Mouse (Mus musculus): ENCODE data around the gene Ccdc38. TPM values are rescaled to one million over a fixed set of nuclear protein-coding genes. Genes with fewer than 3 reads are reported as not detected.

Ccdc38 gene
- total and polyA plus RNA-seq, 3 experiments = not detected

GRCm38 (mm10) chr10:93614850-93615249, 74.4 kb downstream of the Ccdc38 start:
- no peaks in the 10 kb centered on the region for H3K27me3 ChIP-seq (ENCODE audit: control insufficient read depth, insufficient read depth, low read length)
- no peaks in the 10 kb centered on the region for H3K36me3 ChIP-seq (ENCODE audit: control insufficient read depth, insufficient read depth, low read length)
- no peaks in the 10 kb centered on the region for H3K79me2 ChIP-seq (replicated peaks; ENCODE audit: control insufficient read depth, insufficient read depth, low read length)
- TF ChIP-seq EP300 (IDR thresholded peaks at IDR 0.05; ENCODE audit: insufficient read depth, low read depth, low read length) (no peak), POLR2A (IDR thresholded peaks at IDR 0.05; ENCODE audit: insufficient read depth, low read depth, low read length) (no peak)
- DNase-seq = no peak
- intact Hi-C loops (cut with DNase I) = loop anchor here (5.0 kb wide), 1 partner anchor 147 kb away; no protein-coding TSS in a partner anchor
- 0 out of 2 replicates have a peak, but pooled peaks cover 1% of the 10 kb centered on the region for H3K4me1 ChIP-seq (ENCODE audit: control insufficient read depth, insufficient read depth, low read length)
- 69% methylated on average over 8 of the region's 8 CpGs for WGBS
- no peak overlapping the region for H3K27ac ChIP-seq
- no peak overlapping the region for H3K4me3 ChIP-seq
- H3K9ac ChIP-seq (ENCODE audit: low read depth, low read length) = no peak overlapping the region

- WGBS = 44% methylated on average over 7 of the region's 7 CpGs
These were observed 80.2 kb downstream of the Ccdc38 start for GRCm38 (mm10) chr10:93620438-93621179.

DNA sequence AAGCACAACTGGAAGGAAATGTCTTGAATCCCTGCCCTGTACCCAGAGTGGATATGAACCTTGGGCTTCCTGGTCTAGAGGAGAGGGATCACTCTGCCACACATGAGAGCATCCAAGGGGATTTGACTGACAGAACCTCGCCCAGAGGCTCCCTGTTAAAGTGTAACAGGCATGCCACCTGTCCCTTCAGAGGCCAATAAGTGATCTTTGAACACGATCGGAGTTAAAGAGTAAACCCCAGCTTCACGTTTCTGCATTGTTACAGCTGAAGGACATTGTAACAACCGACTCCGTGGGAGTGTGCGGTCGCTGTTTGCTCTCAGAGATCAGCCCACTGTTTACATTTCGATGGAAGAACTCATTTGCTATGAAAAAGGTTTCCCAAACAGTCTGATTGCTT, 83.3 kb downstream of the Ccdc38 start:
- H3K4me1 ChIP-seq (ENCODE audit: control insufficient read depth, insufficient read depth, low read length) = no peaks in the 10 kb centered on the region
- no peaks in the 10 kb centered on the region for H3K79me2 ChIP-seq (replicated peaks; ENCODE audit: control insufficient read depth, insufficient read depth, low read length)
- no peaks in the 10 kb centered on the region for H3K36me3 ChIP-seq (ENCODE audit: control insufficient read depth, insufficient read depth, low read length)
- DNase-seq = no peak
- WGBS = 69% methylated on average over 9 of the region's 9 CpGs
- no peak overlapping the region for H3K27ac ChIP-seq
- no peak overlapping the region for H3K9ac ChIP-seq (ENCODE audit: low read depth, low read length)
- intact Hi-C loops (cut with DNase I) = no loop called here
- TF ChIP-seq CTCF (IDR thresholded peaks at IDR 0.05) (no peak), POLR2A (IDR thresholded peaks at IDR 0.05; ENCODE audit: insufficient read depth, low read depth, low read length) (no peak), EP300 (IDR thresholded peaks at IDR 0.05; ENCODE audit: insufficient read depth, low read depth, low read length) (no peak)
- H3K27me3 ChIP-seq (ENCODE audit: control insufficient read depth, insufficient read depth, low read length) = no peaks in the 10 kb centered on the region
- no peak overlapping the region for H3K4me3 ChIP-seq

More at GRCm38 (mm10) chr10:93620438-93621179, 80.2 kb downstream of the Ccdc38 start:
- Histone ChIP-seq H3K9ac (ENCODE audit: low read depth, low read length) (no peak overlapping the region), H3K4me3 (no peak overlapping the region), H3K27me3 (ENCODE audit: control insufficient read depth, insufficient read depth, low read length) (no peaks in the 10 kb centered on the region), H3K4me1 (ENCODE audit: control insufficient read depth, insufficient read depth, low read length) (no peaks in the 10 kb centered on the region), H3K36me3 (ENCODE audit: control insufficient read depth, insufficient read depth, low read length) (no peaks in the 10 kb centered on the region), H3K27ac (no peak overlapping the region), H3K79me2 (replicated peaks; ENCODE audit: control insufficient read depth, insufficient read depth, low read length) (no peaks in the 10 kb centered on the region)
- TF ChIP-seq POLR2A (IDR thresholded peaks at IDR 0.05; ENCODE audit: insufficient read depth, low read depth, low read length) (no peak), CTCF (IDR thresholded peaks at IDR 0.05) (no peak), EP300 (IDR thresholded peaks at IDR 0.05; ENCODE audit: insufficient read depth, low read depth, low read length) (no peak)
- intact Hi-C loops (cut with DNase I) = no loop called here
- peak in 1 of 2 experiments; percentile 30 for DNase-seq

DNA sequence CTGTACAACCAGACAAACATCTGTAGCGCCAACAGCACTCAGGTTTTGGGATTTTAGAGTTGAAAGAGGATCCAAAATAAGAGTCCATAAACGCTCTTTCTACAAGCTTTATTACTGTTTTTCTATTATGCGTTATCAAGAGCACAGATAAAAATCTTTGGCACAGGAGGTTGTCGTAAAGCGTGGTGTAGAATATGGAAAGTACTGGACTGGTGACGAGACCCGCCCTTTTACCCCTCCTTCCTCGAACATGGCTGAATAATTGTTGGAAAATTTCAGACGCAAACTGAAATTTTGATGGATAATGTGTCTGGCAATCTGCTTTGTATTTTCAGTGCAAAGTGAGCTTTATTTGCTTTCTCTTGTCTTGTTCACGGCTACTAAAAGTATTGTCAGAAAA, 83.7 kb downstream of the Ccdc38 start:
- intact Hi-C loops (cut with DNase I) = no loop called here
- TF ChIP-seq CTCF (IDR thresholded peaks at IDR 0.05) (no peak), POLR2A (IDR thresholded peaks at IDR 0.05; ENCODE audit: insufficient read depth, low read depth, low read length) (no peak), EP300 (IDR thresholded peaks at IDR 0.05; ENCODE audit: insufficient read depth, low read depth, low read length) (no peak)
- WGBS = 80% methylated on average over 10 of the region's 10 CpGs
- H3K79me2 ChIP-seq (replicated peaks; ENCODE audit: control insufficient read depth, insufficient read depth, low read length) = no peaks in the 10 kb centered on the region
- H3K27ac ChIP-seq = no peak overlapping the region
- no peak overlapping the region for H3K4me3 ChIP-seq
- no peak for DNase-seq
- no peaks in the 10 kb centered on the region for H3K27me3 ChIP-seq (ENCODE audit: control insufficient read depth, insufficient read depth, low read length)
- no peaks in the 10 kb centered on the region for H3K36me3 ChIP-seq (ENCODE audit: control insufficient read depth, insufficient read depth, low read length)
- no peaks in the 10 kb centered on the region for H3K4me1 ChIP-seq (ENCODE audit: control insufficient read depth, insufficient read depth, low read length)
- H3K9ac ChIP-seq (ENCODE audit: low read depth, low read length) = no peak overlapping the region

- 97% methylated on average over 5 of the region's 5 CpGs for WGBS
- Histone ChIP-seq H3K79me2 (replicated peaks; ENCODE audit: control insufficient read depth, insufficient read depth, low read length) (no peaks in the 10 kb centered on the region), H3K27me3 (ENCODE audit: control insufficient read depth, insufficient read depth, low read length) (no peaks in the 10 kb centered on the region), H3K4me3 (no peak overlapping the region), H3K4me1 (ENCODE audit: control insufficient read depth, insufficient read depth, low read length) (no peaks in the 10 kb centered on the region), H3K27ac (no peak overlapping the region), H3K9ac (ENCODE audit: low read depth, low read length) (no peak overlapping the region), H3K36me3 (ENCODE audit: control insufficient read depth, insufficient read depth, low read length) (no peaks in the 10 kb centered on the region)
- intact Hi-C loops (cut with DNase I) = no loop called here
- DNase-seq = no peak
- no peak for TF ChIP-seq EP300 (IDR thresholded peaks at IDR 0.05; ENCODE audit: insufficient read depth, low read depth, low read length)
- TF ChIP-seq CTCF (IDR thresholded peaks at IDR 0.05) = no peak
- TF ChIP-seq POLR2A (IDR thresholded peaks at IDR 0.05; ENCODE audit: insufficient read depth, low read depth, low read length) = no peak
These were observed 89.9 kb downstream of the Ccdc38 start for GRCm38 (mm10) chr10:93630310-93630709.

DNA sequence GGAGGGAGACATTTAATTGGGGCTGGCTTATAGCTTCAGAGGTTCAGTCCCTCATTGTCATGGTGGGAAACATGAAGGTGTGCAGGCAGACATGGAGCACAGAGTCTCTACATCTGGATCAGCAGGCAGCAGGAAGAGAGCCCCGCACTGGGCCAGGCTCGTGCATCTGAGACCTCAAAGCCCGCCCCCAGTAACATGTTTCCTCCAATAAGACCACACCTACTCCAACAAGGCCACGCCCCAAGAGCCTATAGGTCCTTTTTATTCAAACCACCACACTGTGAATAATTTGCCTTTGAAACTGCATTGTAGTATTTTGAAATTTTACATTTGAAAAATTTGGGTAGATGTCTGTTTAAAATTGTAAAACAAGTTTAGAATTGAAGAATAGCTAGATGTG, 91.7 kb downstream of the Ccdc38 start:
- H3K4me3 ChIP-seq = no peak overlapping the region
- intact Hi-C loops (cut with DNase I) = no loop called here
- H3K36me3 ChIP-seq (ENCODE audit: control insufficient read depth, insufficient read depth, low read length) = no peaks in the 10 kb centered on the region
- no peak for DNase-seq
- H3K4me1 ChIP-seq (ENCODE audit: control insufficient read depth, insufficient read depth, low read length) = no peaks in the 10 kb centered on the region
- H3K27me3 ChIP-seq (ENCODE audit: control insufficient read depth, insufficient read depth, low read length) = no peaks in the 10 kb centered on the region
- no peak overlapping the region for H3K9ac ChIP-seq (ENCODE audit: low read depth, low read length)
- H3K27ac ChIP-seq = no peak overlapping the region
- WGBS = 80% methylated on average over 4 of the region's 4 CpGs
- TF ChIP-seq CTCF (IDR thresholded peaks at IDR 0.05) (no peak), POLR2A (IDR thresholded peaks at IDR 0.05; ENCODE audit: insufficient read depth, low read depth, low read length) (no peak), EP300 (IDR thresholded peaks at IDR 0.05; ENCODE audit: insufficient read depth, low read depth, low read length) (no peak)
- no peaks in the 10 kb centered on the region for H3K79me2 ChIP-seq (replicated peaks; ENCODE audit: control insufficient read depth, insufficient read depth, low read length)

All from heart, adult 2 months (tissue).